Mouse (Mus musculus) layer of hippocampus, adult 2 months (tissue): ENCODE measurements at regions not wholly inside any gene's neighbourhood (a gene's known extent, or its start where the extent isn't known, plus 50 kb on each side); places are given as distances from the start of the nearest gene placed in this dataset.

Experiments used
- DNase-seq, 2 experiments: peaks; one replicate each; pipeline ENCODE4 v3.0.0; 2022; ENCODE audit warnings: low spot score in 2 of 2
- H3K27ac ChIP-seq: fragments of 200-600 bp; 2 replicates; pipeline ENCODE4 v1.8.1; 2022
- H3K4me3 ChIP-seq: fragments of 200-600 bp; 2 replicates; pipeline ENCODE4 v1.8.1; 2022; ENCODE audit warnings: mild to moderate bottlenecking
- CTCF ChIP-seq: fragments of 200-600 bp; conservative IDR thresholded peaks from 2 replicates; pipeline ENCODE4 v1.8.1; 2022; ENCODE audit warnings: antibody characterized with exemption, mild to moderate bottlenecking, moderate library complexity

DNA sequence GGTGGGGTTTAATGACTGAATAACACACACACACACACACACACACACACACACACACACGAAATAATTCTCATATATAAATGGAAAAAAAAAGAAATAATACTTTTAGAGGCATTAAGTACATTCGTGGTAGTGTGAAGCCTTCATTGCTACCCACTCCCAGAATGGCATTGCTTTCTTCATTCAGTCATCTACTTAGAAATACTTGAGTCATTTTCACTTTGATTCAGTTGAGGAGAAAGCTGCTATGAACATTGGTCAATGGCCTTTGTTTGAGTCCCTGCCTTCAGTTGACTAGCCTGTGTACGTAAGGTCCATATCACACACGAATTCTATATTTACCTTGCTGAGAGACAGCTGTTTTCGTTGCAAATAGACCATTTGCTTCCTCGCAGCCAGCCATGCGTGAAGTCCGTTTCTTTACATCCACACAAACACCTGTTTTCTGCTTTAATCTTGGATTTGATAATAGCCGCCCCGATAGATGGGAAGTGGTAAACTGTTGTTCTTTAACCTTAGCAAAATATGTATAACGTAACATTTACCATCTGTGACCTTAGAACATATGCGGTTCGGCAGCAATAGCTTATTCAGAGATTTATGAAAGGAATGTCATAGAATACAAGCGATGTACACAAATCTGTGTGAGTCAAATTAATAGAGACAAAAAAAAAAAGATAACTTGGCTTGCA, 72.3 kb upstream of the Cpm start:
- no peak for TF ChIP-seq CTCF

GRCm38 (mm10) chr10:117556027-117556789, 73.1 kb upstream of the Cpm start:
- Histone ChIP-seq H3K4me3 (no peak overlapping the region), H3K27ac (no peak overlapping the region)
- 0 out of 2 replicates have a peak, but pooled peaks have one; percentile 16 for TF ChIP-seq CTCF
- no peak for DNase-seq

More for the DNA sequence above, 72.3 kb upstream of the Cpm start:
- no peak for DNase-seq
- H3K4me3 ChIP-seq, result no peak overlapping the region
- H3K27ac ChIP-seq, result no peak overlapping the region

DNA sequence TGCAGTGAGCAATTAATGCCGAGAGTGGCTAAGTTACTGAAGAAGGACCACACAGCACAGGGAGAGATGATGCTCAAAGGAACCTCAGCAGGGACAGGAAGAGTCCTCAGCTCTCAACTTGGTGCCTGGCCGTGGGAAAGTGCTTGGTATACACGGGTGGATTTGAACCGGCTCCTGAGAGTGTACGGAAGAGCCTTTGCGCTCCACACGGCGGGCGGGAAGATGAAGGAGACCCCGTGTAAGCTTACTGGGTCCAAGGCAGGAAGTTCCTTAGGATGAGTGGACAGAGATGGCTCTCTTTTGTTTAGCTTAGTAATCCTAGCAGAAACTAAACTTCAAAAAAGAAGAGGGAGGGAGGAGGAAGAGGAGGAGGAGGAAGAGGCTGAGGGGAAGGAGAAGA, 73.8 kb upstream of the Cpm start:
- Histone ChIP-seq H3K27ac (no peak overlapping the region), H3K4me3 (no peak overlapping the region)
- no peak for TF ChIP-seq CTCF
- DNase-seq, result no peak

- Histone ChIP-seq H3K27ac (no peak overlapping the region), H3K4me3 (no peak overlapping the region)
- TF ChIP-seq CTCF, result no peak
- no peak for DNase-seq
Measured at GRCm38 (mm10) chr10:117555044-117555443, 74.3 kb upstream of the Cpm start.

- Histone ChIP-seq H3K4me3 (no peak overlapping the region), H3K27ac (no peak overlapping the region)
- no peak for DNase-seq
- no peak for TF ChIP-seq CTCF
Measured at GRCm38 (mm10) chr10:117554533-117554932, 74.8 kb upstream of the Cpm start.

GRCm38 (mm10) chr10:117553211-117554186, 75.8 kb upstream of the Cpm start:
- no peak for DNase-seq
- Histone ChIP-seq H3K4me3 (no peak overlapping the region), H3K27ac (no peak overlapping the region)
- no peak for TF ChIP-seq CTCF

- no peak for DNase-seq
- TF ChIP-seq CTCF, result no peak
- Histone ChIP-seq H3K4me3 (no peak overlapping the region), H3K27ac (no peak overlapping the region)
Measured at GRCm38 (mm10) chr10:117552049-117552652, 77.1 kb upstream of the Cpm start.

GRCm38 (mm10) chr10:117551234-117552048, 77.9 kb upstream of the Cpm start:
- DNase-seq, result no peak
- no peak overlapping the region for H3K4me3 ChIP-seq
- H3K27ac ChIP-seq, result no peak overlapping the region
- no peak for TF ChIP-seq CTCF

DNA sequence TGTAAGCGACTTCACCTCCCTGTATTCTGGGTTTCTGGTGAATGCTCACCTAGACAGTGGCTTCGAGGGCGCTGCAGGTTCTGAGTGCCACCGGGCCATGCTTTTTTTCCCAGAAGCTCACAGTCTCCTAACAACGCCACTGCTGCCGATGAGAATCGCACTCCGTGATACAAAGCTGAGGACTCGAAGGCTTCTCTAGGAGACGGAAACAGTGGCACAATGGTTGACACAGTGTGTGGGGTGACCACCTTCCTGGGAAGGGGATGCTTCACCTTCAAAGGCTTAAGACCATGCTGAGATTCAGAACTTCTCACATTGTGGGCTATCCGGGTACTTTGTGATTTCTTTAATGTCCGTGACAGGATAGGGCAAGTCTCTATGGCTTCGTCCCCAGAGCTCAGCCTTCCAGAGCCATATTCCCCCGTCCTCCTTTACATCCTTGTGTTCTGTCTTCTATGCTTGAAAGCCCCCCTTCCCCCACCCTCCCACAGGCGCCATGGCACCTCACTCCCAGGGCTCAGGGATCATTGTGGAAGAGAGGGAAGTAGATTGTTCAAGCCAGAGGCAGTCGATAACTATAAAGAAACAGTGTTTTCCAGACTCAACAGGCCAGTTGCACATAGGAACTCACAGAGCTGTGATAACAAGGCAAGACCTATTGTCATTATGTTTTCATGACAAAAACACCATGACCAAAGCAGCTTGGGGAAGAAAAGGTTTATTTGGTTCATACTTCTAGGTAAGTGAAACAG, 79.3 kb upstream of the Cpm start:
- Histone ChIP-seq H3K4me3 (no peak overlapping the region), H3K27ac (no peak overlapping the region)
- no peak for DNase-seq
- no peak for TF ChIP-seq CTCF

- TF ChIP-seq CTCF, result no peak
- H3K4me3 ChIP-seq, result no peak overlapping the region
- no peak for DNase-seq
- H3K27ac ChIP-seq, result no peak overlapping the region
Measured at GRCm38 (mm10) chr10:117549506-117549830, 79.8 kb upstream of the Cpm start.

- no peak overlapping the region for H3K27ac ChIP-seq
- no peak for DNase-seq
- no peak for TF ChIP-seq CTCF
- no peak overlapping the region for H3K4me3 ChIP-seq
Measured at GRCm38 (mm10) chr10:117548775-117549505, 80.4 kb upstream of the Cpm start.
